Mouse (Mus musculus): ENCODE measurements around the gene Arf6. TPM values are rescaled to one million over a fixed set of nuclear protein-coding genes. Genes with fewer than 3 reads are reported as not detected.

Arf6 gene
- polyA plus RNA-seq, 1 experiment from 2014 or later, result 66.1 TPM

DNA sequence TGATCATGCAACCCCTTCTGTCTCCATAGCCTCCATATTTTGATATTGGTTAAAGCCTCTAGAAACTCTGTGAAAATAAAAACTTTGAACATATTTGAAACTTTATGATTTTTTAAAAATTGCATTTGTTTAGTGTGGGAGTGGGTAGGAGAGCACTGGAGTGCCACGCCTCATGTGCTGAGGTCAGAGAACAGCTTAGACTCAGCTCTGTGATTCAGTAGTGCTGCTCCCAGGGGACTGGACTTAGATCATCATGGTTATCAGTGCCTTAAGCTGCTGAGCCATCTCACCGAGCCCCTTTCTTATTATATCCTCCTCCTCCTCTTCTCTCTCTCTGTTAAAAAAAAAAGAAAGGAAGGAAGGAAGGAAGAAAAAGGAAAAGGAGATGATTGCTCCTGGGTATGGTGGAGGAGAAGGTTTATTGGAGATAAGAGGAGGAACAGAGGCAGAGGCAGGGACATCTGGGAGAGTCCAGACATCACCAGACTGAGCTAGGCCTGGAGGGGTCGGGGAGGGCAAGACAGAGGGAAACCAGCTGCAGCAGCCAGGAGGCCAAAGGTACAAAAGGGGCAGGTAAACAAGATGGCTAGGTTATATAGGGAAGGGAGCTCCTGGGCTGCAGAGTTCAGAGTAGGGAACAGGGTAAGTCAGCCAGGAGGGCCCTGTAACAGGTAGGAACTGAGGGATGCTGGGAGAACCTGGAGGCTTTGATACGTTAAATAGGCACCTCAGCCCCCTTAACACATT lies 43.0 kb downstream of the Arf6 start:
- H3K27me3 ChIP-seq, result no peaks in the 10 kb centered on the region
- no peaks in the 10 kb centered on the region for H3K9me3 ChIP-seq
- H3K27ac ChIP-seq, result no peak overlapping the region
- ATAC-seq (ENCODE audit: insufficient number of reproducible peaks, insufficient read depth, low FRiP score, low TSS enrichment, low read depth), result no peak
- WGBS, result 70% methylated on average over 4 of the region's 4 CpGs
- no peak overlapping the region for H3K4me2 ChIP-seq
- 0 out of 2 replicates have a peak, but pooled peaks cover 8% of the 10 kb centered on the region for H3K4me1 ChIP-seq (replicated peaks)
- no peaks in the 10 kb centered on the region for H3K36me3 ChIP-seq
- no peak overlapping the region for H3K4me3 ChIP-seq (replicated peaks)
- H3K9ac ChIP-seq (replicated peaks), result no peak overlapping the region

DNA sequence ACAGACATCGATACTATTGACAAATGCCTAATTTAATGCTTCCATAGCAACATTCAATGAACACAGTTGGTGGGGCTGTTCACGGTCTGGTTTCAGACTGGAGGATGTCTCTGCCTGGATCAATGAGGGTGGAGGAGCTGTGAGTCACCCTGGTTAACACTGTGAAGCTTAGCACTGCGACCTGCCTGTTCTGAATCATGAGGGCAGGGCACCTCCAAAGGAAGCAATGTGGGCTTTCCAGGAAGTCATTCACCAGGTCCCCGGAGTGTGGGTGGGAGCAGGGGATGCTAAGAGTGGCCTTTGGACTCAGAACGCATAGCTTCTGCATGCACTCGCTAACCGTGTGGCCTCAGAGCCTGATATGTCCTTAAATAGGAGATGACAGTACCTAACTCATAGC lies 44.8 kb downstream of the Arf6 start:
- Histone ChIP-seq H3K27ac (no peak overlapping the region), H3K4me1 (replicated peaks) (0 out of 2 replicates have a peak, but pooled peaks cover 8% of the 10 kb centered on the region), H3K36me3 (no peaks in the 10 kb centered on the region), H3K4me3 (replicated peaks) (no peak overlapping the region), H3K27me3 (no peaks in the 10 kb centered on the region), H3K4me2 (no peak overlapping the region), H3K9ac (replicated peaks) (no peak overlapping the region), H3K9me3 (peaks cover 2% of the 10 kb centered on the region; the same call in 1 of the 2 replicates)
- ATAC-seq (ENCODE audit: insufficient number of reproducible peaks, insufficient read depth, low FRiP score, low TSS enrichment, low read depth), result no peak
- WGBS, result 79% methylated on average over 7 of the region's 7 CpGs

DNA sequence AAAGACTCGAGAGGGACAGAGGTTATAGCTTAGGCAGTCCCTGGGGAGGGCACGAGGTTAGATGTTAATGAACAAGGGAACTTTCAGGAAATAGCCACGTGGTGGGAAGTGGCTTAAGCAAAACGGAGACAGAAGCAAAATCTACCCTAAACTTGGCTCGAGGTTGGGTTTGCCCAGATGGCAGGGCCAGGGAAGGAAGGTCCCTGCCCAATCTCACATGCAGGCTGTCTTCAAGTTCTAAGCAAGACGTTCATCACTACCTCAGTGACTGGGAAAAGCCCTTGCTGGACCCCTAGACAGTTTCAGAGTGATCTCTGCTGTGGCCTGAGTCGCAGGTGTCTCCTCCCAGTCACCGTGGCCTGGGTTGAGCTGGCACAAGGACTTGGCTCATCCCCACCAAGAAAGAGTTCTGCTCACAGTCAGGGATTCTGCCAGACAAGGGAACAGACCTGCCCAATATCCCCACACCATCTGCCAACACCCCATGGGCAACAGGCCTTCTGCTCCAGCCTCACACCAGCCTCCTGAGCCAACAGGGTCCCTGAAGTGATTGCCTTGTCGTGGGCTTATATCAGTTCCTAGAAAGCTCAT lies 45.8 kb downstream of the Arf6 start:
- no peak overlapping the region for H3K9ac ChIP-seq (replicated peaks)
- no peak overlapping the region for H3K4me3 ChIP-seq (replicated peaks)
- H3K4me1 ChIP-seq (replicated peaks), result 0 out of 2 replicates have a peak, but pooled peaks cover 8% of the 10 kb centered on the region
- H3K9me3 ChIP-seq, result peaks cover 9% of the 10 kb centered on the region; the same call in 1 of the 2 replicates
- ATAC-seq (ENCODE audit: insufficient number of reproducible peaks, insufficient read depth, low FRiP score, low TSS enrichment, low read depth), result no peak
- WGBS, result 50% methylated on average over 9 of the region's 9 CpGs
- H3K4me2 ChIP-seq, result no peak overlapping the region
- H3K27ac ChIP-seq, result no peak overlapping the region
- no peaks in the 10 kb centered on the region for H3K27me3 ChIP-seq
- no peaks in the 10 kb centered on the region for H3K36me3 ChIP-seq

DNA sequence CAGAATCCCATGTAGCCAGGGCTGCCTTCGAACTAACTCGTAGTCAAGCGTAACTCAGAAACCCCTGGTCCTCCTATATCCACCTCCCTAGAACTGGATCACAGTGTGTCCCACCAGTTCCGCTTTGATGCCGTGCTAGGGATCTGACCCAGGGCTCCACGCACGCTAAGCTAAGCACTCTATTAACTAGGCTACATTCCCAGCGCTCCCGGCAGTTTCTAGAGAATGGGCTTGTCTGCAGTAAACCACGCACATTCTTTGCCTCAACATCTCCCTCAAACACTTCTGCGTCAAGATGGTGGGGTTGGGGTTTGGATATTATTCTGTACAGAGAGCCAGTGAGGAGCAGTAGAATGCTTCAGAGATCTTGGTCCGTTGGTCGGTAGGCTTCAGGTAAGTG lies 46.7 kb downstream of the Arf6 start:
- H3K4me2 ChIP-seq, result no peak overlapping the region
- no peaks in the 10 kb centered on the region for H3K36me3 ChIP-seq
- H3K9me3 ChIP-seq, result peaks cover 14% of the 10 kb centered on the region; the same call in 1 of the 2 replicates
- no peak for ATAC-seq (ENCODE audit: insufficient number of reproducible peaks, insufficient read depth, low FRiP score, low TSS enrichment, low read depth)
- H3K4me3 ChIP-seq (replicated peaks), result no peak overlapping the region
- H3K4me1 ChIP-seq (replicated peaks), result 0 out of 2 replicates have a peak, but pooled peaks cover 11% of the 10 kb centered on the region
- no peaks in the 10 kb centered on the region for H3K27me3 ChIP-seq
- no peak overlapping the region for H3K9ac ChIP-seq (replicated peaks)
- 89% methylated on average over 13 of the region's 13 CpGs for WGBS
- H3K27ac ChIP-seq, result no peak overlapping the region

DNA sequence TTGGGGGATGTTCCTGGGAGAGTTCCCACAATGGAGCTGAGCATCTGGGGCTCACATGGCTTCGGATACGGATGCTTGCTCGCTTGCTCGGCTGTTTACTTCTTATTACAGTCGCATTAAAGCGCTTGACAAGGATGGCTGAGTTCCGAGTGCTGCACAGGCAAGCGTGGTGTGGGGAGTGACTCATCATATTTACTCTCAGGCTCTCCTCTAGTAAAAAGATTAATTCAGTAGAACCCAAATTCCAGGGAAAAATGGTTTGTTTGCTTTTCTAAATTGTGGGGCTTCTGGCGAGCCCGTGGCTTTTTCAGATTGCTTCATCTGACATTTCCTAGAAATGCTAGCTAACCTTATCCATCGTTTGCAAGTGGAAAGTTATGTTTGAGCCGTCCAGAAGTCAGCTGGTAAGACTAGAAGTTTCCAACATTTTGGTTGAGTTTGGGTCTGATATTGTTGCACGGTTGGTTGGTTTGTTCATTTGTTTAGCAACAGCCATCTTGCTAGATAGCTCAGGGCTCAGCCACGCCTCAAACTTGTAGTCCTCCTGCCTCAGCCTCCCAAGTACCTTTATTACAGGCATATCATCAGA lies 47.2 kb downstream of the Arf6 start:
- Histone ChIP-seq H3K27ac (no peak overlapping the region), H3K4me1 (replicated peaks) (peaks cover 13% of the 10 kb centered on the region; the same call in 1 of the 2 replicates), H3K36me3 (no peaks in the 10 kb centered on the region), H3K4me3 (replicated peaks) (no peak overlapping the region), H3K27me3 (no peaks in the 10 kb centered on the region), H3K9ac (replicated peaks) (no peak overlapping the region), H3K4me2 (no peak overlapping the region), H3K9me3 (peaks cover 14% of the 10 kb centered on the region; the same call in 1 of the 2 replicates)
- no peak for ATAC-seq (ENCODE audit: insufficient number of reproducible peaks, insufficient read depth, low FRiP score, low TSS enrichment, low read depth)
- 88% methylated on average over 14 of the region's 14 CpGs for WGBS

DNA sequence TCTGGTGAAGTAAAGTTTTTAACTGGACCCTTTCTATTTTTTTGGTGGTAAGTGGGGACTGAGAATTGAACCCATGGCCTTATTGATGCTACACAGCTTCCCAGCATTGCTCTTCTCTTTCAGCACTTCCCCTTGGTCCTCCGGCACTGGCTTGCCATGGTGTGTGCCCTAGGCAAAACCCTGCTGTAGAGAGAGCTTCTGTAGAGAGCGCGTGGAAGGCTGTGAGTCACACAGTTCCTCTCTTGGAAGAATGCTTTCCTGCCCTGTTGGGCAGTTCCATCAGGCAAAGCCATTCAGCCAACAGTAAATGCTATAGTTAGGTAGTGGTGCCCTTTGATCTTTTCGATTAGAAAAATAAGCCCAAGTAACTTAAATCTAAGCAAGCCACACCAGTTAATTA lies 47.7 kb downstream of the Arf6 start:
- ATAC-seq (ENCODE audit: insufficient number of reproducible peaks, insufficient read depth, low FRiP score, low TSS enrichment, low read depth), result no peak
- H3K36me3 ChIP-seq, result no peaks in the 10 kb centered on the region
- no peak overlapping the region for H3K27ac ChIP-seq
- 69% methylated on average over 4 of the region's 4 CpGs for WGBS
- no peaks in the 10 kb centered on the region for H3K27me3 ChIP-seq
- H3K4me1 ChIP-seq (replicated peaks), result peaks cover 18% of the 10 kb centered on the region; the same call in 1 of the 2 replicates
- no peak overlapping the region for H3K9ac ChIP-seq (replicated peaks)
- H3K9me3 ChIP-seq, result peaks cover 14% of the 10 kb centered on the region; the same call in 1 of the 2 replicates
- no peak overlapping the region for H3K4me2 ChIP-seq
- no peak overlapping the region for H3K4me3 ChIP-seq (replicated peaks)

DNA sequence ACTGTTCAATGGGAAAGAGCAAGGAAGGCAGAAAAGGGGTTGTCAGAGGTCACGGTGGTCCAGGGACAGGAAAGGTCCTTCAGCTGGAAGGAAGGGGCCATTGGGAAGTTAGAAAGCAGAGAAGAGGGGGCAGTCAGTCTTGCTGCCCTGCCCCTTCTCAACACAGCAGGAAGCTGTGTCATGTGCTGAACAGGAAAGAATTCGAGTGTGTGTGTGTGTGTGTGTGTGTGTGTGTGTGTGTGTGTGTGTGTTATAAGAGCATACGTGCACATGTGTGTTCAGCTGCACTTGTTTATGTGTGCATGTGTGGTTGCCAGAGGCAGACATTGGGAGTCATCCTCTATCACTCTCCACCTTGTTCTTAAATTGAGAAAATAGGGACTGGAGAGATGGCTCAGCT lies 48.8 kb downstream of the Arf6 start:
- H3K4me2 ChIP-seq, result no peak overlapping the region
- peaks cover 14% of the 10 kb centered on the region; the same call in 1 of the 2 replicates for H3K9me3 ChIP-seq
- H3K27me3 ChIP-seq, result no peaks in the 10 kb centered on the region
- H3K27ac ChIP-seq, result no peak overlapping the region
- H3K4me1 ChIP-seq (replicated peaks), result peaks cover 26% of the 10 kb centered on the region
- H3K4me3 ChIP-seq (replicated peaks), result no peak overlapping the region
- H3K36me3 ChIP-seq, result no peaks in the 10 kb centered on the region
- WGBS, result 70% methylated on average over 3 of the region's 3 CpGs
- no peak overlapping the region for H3K9ac ChIP-seq (replicated peaks)
- ATAC-seq (ENCODE audit: insufficient number of reproducible peaks, insufficient read depth, low FRiP score, low TSS enrichment, low read depth), result no peak

DNA sequence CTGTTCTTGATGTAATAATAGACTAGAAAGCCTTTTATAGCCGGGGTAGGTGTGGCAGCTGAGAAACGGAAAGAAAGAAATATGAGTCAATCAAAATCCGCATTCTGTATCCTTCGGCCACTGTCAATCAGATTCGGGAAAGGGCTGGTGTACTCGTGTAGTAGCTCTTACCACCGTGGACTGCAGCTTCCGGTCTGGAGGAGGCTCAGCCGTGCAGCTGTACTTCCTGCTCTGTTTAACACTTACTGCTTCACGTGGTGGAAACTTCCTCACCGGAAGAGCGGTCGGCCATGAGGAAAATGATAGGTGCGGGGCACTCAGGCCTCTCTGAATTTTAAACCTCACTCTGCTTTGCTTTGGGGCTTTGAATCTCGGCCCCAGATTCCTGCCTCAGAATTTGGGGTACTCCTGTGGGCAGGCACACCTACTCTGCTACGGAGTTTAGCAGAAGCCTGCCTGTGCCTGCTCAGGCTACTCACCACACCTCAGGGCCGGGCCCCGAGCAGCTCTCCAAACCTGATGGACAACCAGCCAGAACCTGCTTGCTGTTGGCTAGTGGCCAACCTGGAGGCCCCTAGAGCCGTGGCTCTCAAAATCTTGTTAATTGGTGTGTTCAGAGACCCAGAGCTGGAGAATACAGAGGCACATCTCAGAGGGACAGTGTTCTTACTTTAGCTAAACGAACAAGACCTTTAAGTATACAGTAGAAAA lies 51.0 kb downstream of the Arf6 start:
- ATAC-seq (ENCODE audit: insufficient number of reproducible peaks, insufficient read depth, low FRiP score, low TSS enrichment, low read depth), result no peak; the same call in 1 of the 2 replicates

More for the DNA sequence above, 51.0 kb downstream of the Arf6 start:
- 82% methylated on average over 20 of the region's 20 CpGs for WGBS
- no peak overlapping the region for H3K9ac ChIP-seq (replicated peaks)
- H3K4me1 ChIP-seq (replicated peaks), result peaks cover 20% of the 10 kb centered on the region
- no peaks in the 10 kb centered on the region for H3K27me3 ChIP-seq
- no peaks in the 10 kb centered on the region for H3K36me3 ChIP-seq
- H3K4me2 ChIP-seq, result no peak overlapping the region
- no peak overlapping the region for H3K27ac ChIP-seq
- no peak overlapping the region for H3K4me3 ChIP-seq (replicated peaks)
- peaks cover 14% of the 10 kb centered on the region; the same call in 1 of the 2 replicates for H3K9me3 ChIP-seq

Small RNAs within 50 kb of the gene (microRNA-seq; reads per million reads assigned to microRNA genes)
- gene Gm47299, result not detected
- not detected for gene Gm47305

Other genes starting within 250 kb of the Arf6 start
- 1,704 and 1,735 TPM in 2 replicates for gene Rps29, start 213.0 kb upstream of the Arf6 start, polyA plus RNA-seq (2016; fragmentation: Nextera tagmentation; extraction: Ambion mirVana)
- gene Lrr1, start 203.3 kb upstream of the Arf6 start, polyA plus RNA-seq (2016; fragmentation: Nextera tagmentation; extraction: Ambion mirVana), result 32.0 and 33.2 TPM in 2 replicates
- 555 and 558 TPM in 2 replicates for gene Rpl36al, start 188.1 kb upstream of the Arf6 start, polyA plus RNA-seq (2016; fragmentation: Nextera tagmentation; extraction: Ambion mirVana)
- gene Mgat2, start 188.0 kb upstream of the Arf6 start, polyA plus RNA-seq (2016; fragmentation: Nextera tagmentation; extraction: Ambion mirVana), result 48.4 and 53.0 TPM in 2 replicates
- 37.9 and 40.8 TPM in 2 replicates for gene Gm49383, start 175.0 kb upstream of the Arf6 start, polyA plus RNA-seq (2016; fragmentation: Nextera tagmentation; extraction: Ambion mirVana)
- gene Dnaaf2, start 173.7 kb upstream of the Arf6 start, polyA plus RNA-seq (2016; fragmentation: Nextera tagmentation; extraction: Ambion mirVana), result 14.6 and 16.0 TPM in 2 replicates
- 28.4 and 36.2 TPM in 2 replicates for gene Gm49384, start 167.9 kb upstream of the Arf6 start, polyA plus RNA-seq (2016; fragmentation: Nextera tagmentation; extraction: Ambion mirVana)
- gene Pole2, start 144.0 kb upstream of the Arf6 start, polyA plus RNA-seq (2016; fragmentation: Nextera tagmentation; extraction: Ambion mirVana), result 30.5 and 32.6 TPM in 2 replicates
- gene Klhdc1, start 131.0 kb upstream of the Arf6 start, polyA plus RNA-seq (2016; fragmentation: Nextera tagmentation; extraction: Ambion mirVana), result 4.9 and 6.9 TPM in 2 replicates
- 192 and 196 TPM in 2 replicates for gene Klhdc2, start 75.5 kb upstream of the Arf6 start, polyA plus RNA-seq (2016; fragmentation: Nextera tagmentation; extraction: Ambion mirVana)
- gene Nemf, start 15.0 kb upstream of the Arf6 start, polyA plus RNA-seq (2016; fragmentation: Nextera tagmentation; extraction: Ambion mirVana), result 95.1 and 99.3 TPM in 2 replicates
- 1.7 and 2.0 TPM in 2 replicates for gene Gm9887, start 308 bp downstream of the Arf6 start, polyA plus RNA-seq (2016; fragmentation: Nextera tagmentation; extraction: Ambion mirVana)
- 32.1 and 38.2 TPM in 2 replicates for gene Vcpkmt, start 210.9 kb downstream of the Arf6 start, polyA plus RNA-seq (2016; fragmentation: Nextera tagmentation; extraction: Ambion mirVana)

Data from limb, embryonic 12.5 days (tissue).